Mouse (Mus musculus) spleen, embryonic (tissue): Measurements from ENCODE around the gene Tcfl5.

Experiments
- CTCF ChIA-PET: fragments of 350-600 bp; sonication (Branson Sonifier 250); formaldehyde crosslinking; loops from one replicate; lab custom pipeline; 2022; lab: Charles Lee

The Tcfl5 gene

DNA sequence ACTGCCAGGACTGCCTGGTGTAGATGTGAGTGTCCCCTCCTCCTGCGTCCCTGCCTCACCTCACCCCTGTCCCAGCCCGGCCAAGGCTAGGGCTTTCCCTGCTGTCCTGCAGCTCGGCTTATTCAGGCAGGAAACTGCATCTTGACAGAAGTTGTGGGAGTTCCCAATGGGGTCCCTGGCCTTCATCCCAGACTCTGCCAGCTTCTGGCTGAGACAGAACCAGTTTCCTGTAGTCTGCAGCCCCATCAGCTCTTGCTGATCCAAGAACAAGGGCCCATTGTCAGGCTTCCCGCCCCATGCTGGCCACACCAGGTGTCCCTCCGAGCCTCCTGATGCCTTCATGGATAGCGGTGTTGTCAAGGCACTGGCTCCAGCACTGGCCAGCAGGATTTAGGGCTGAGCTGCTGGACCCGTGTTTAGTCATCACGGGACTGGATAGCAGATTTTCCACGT, 41.9 kb downstream of the Tcfl5 start:
- CTCF ChIA-PET = no interaction called here

GRCm38 (mm10) chr2:180598157-180598705, 44.3 kb downstream of the Tcfl5 start:
- CTCF ChIA-PET = no interaction called here

GRCm38 (mm10) chr2:180597490-180597889, 45.0 kb downstream of the Tcfl5 start, which contains the start of gene Col9a3:
Gene Col9a3 (plus strand): TSS chr2:180597790.
- CTCF ChIA-PET = no interaction called here

DNA sequence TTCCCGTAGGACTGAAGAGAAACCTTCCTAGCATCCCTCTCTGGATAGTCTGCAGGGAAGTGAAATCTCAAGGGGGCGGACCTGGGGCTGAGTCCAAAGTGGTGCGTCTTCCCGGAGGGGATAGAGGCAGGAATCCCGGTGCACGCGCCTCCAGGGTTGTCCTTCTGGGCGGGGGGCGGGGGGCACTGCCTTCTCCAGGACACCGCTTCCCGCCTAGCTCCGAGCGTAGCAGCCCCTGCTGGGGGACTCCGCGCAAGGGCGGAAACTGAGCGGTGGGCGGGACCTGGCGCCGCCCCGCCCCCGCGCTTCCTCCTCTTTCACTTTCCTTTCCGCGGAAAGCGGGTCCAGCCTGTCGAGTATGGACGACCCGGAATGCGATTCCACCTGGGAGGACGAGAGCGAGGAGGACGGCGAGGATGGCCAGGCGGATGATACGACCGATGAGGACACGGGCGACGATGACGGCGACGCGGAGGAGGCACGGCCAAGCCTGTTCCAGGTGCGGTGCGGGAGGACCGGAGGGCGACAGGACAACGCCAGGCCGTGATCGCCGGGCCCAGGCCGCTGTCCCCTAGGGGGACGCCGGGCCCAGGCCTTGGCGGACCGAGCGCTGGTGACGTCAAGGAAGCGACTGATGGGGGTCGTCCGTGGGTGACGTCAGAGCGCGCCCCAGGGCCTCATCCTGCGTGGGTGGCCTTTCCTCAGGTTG, 53.2 kb downstream of the Tcfl5 start, which contains the start of gene Ogfr:
Ogfr (plus strand) TSS at position 123 of the 709 bp plus-strand sequence.
- CTCF ChIA-PET = interaction anchor here (0.9 kb wide), 1 partner anchor 9 kb away, joined by 3 read pairs; no protein-coding TSS in a partner anchor

GRCm38 (mm10) chr2:180588736-180589122, 53.8 kb downstream of the Tcfl5 start:
- CTCF ChIA-PET = no interaction called here

DNA sequence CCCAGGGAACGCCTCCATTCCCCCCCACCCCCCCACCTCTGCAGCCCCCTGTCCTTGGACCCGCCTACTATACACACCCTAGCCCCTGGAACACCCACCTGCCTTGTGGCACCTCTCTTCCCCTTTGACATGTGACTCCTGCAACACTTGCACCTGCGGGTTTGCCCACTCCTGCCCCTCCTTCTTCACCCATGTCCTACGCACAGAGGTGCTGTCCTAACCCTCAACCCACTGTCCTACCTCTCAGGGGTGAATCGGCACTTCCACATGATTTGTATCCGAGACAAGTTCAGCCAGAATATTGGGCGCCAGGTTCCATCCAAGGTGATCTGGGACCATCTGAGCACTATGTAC, 59.4 kb downstream of the Tcfl5 start:
- CTCF ChIA-PET = no interaction called here

DNA sequence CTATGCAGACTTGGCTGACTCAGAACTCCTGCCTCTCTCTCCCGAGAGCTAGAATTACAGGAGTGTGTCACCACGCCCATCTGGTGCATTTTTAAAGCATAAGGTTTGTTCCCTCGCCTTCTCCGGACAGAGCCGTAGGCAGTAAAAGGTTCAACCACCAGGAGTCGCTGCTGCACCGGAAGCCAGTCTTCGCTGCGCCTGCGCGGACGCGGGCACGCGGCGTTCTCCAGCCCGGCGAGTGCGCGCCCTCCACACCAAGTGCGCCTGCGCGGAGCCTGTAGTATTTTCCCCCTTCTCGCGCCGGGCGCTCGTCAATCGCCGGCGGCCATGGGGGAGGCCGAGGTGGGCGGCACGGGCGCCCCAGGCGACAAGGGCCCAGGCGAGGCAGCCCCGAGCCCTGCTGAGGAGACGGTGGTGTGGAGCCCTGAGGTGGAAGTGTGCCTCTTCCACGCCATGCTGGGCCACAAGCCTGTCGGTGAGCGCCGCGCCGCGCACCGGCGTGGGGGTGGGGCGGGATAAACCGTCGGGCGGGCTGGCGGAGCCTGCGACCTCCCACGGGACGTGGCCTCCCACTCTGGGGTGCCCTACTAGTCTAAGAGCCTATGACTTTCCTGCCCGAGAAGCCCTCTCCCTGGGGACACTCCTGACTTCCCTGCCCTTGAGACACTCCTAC, 59.9 kb downstream of the Tcfl5 start:
- CTCF ChIA-PET = interaction anchor here (1.0 kb wide), 1 partner anchor 17 kb away, joined by 5 read pairs; no protein-coding TSS in a partner anchor

DNA sequence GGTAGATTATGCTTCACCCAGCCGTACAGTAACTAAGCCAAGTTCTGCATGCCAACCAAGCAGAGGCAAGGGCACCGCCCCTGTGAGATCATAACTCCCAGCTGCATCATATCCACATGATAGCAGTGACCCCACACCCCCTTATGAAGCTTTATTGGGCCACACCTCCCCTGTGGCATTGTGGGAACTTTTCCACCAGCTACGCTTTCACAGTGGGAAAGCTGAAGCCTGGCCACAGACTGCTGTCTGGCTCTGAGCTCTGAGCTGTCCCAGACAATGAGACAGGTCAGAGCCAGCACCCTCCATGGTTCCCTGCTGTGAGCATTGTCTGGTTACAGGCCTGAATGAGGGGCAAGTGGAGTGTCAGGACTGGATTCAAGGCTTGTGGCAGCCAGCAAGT, 61.5 kb downstream of the Tcfl5 start, which contains the start of gene Mrgbp:
Mrgbp (plus strand) TSS at position 303 of the 400 bp plus-strand sequence.
- CTCF ChIA-PET = interaction anchor here (0.9 to 1.3 kb wide), 3 partner anchors 9 to 12 kb away, joined by 3 read pairs; no protein-coding TSS in a partner anchor

- CTCF ChIA-PET = interaction anchor here (0.8 to 1.3 kb wide), 4 partner anchors 12 to 106 kb away, joined by 3 to 4 read pairs (median 4); no protein-coding TSS in a partner anchor
These were observed 63.8 kb downstream of the Tcfl5 start for GRCm38 (mm10) chr2:180578686-180579085.

GRCm38 (mm10) chr2:180576482-180576881, 66.0 kb downstream of the Tcfl5 start:
- CTCF ChIA-PET = no interaction called here
